Mouse (Mus musculus): ENCODE results near the gene Fstl4. TPM values are rescaled to one million over a fixed set of nuclear protein-coding genes. Genes with fewer than 3 reads are reported as not detected.
A peak's percentile ranks its signal among the peaks of the same experiment; 100 is the strongest.

Gene Fstl4
- polyA plus RNA-seq, 1 experiment from 2014 or later, result 6.1 TPM

- Histone ChIP-seq H3K27me3 (no peaks in the 10 kb centered on the region), H3K4me2 (replicated peaks) (no peak overlapping the region), H3K9me3 (no peaks in the 10 kb centered on the region), H3K9ac (replicated peaks) (no peak overlapping the region), H3K36me3 (no peaks in the 10 kb centered on the region), H3K4me1 (no peaks in the 10 kb centered on the region), H3K4me3 (no peak overlapping the region), H3K27ac (replicated peaks) (no peak overlapping the region)
- 81% methylated on average over 7 of the region's 7 CpGs for WGBS
- no peak for ATAC-seq (replicated peaks)
Measured at GRCm38 (mm10) chr11:53003361-53003760, 238.9 kb downstream of the Fstl4 start.

DNA sequence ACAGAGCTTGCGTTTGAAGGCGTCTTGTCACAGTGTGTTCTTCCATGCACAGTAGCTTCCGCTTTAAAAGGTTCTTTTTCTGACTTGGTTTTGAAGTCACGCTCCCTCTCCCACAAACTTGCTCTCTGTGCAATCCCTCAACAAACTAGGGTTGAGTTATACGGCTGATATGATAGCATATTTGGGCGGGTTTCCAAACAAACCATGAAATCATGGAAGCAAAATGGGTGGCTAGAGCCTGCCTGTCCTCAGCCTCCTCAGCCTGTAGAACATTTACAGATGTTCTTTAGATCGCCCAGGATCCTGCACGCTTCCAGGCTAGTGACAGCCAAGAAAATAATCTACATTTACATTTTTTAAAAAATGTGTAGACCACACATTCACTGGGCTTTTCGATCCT is 239.4 kb downstream of the Fstl4 start:
- Histone ChIP-seq H3K27ac (replicated peaks) (no peak overlapping the region), H3K9me3 (no peaks in the 10 kb centered on the region), H3K4me2 (replicated peaks) (no peak overlapping the region), H3K4me3 (no peak overlapping the region), H3K36me3 (no peaks in the 10 kb centered on the region), H3K4me1 (no peaks in the 10 kb centered on the region), H3K27me3 (no peaks in the 10 kb centered on the region), H3K9ac (replicated peaks) (no peak overlapping the region)
- no peak for ATAC-seq (replicated peaks)
- WGBS, result 91% methylated on average over 9 of the region's 9 CpGs

DNA sequence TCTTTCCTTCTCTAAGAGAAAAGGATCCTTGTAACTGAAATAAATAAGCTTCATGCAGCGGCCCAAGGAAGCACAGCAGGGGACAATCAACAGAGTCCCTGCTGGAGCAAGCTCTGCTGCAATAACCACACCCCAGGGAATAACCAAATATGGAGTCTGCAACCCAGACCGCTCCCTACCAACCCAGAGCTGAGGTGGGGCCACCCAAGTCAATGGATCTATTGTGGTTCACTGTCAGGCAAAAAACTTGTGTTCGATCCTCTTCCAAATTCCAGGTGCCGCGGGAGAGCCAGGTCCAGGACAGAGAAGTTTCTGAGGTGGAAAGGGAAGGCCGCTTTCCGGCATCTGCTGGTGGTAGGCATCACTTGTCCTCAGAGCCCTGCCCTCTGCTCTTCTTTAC is 245.2 kb downstream of the Fstl4 start:
- 65% methylated on average over 7 of the region's 7 CpGs for WGBS

DNA sequence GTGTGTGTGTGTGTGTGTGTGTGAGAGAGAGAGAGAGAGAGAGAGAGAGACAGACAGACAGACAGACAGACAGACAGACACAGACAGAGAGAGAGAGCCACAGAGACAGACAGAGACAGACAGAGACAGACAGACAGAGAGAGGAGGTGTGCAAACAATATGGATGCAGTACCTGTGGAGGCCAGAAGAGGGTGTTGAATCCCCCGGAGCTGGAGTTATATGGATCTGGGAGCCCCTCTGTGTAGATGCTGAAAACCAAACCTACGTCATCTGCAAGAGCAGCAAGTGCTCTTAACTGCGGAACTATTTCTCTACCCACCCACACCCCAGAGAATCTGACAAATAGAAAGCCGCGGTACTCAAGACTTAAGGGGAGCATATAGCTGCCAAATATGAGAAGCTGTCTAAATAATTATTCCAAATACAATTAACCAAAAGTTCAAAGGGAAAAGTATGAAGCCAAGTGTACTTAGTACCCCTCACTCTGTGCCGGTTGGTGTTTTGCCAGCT is 247.6 kb downstream of the Fstl4 start:
- H3K9me3 ChIP-seq, result no peaks in the 10 kb centered on the region
- H3K4me3 ChIP-seq, result no peak overlapping the region
- no peak overlapping the region for H3K4me2 ChIP-seq (replicated peaks)
- no peaks in the 10 kb centered on the region for H3K36me3 ChIP-seq
- ATAC-seq (replicated peaks), result no peak
- H3K4me1 ChIP-seq, result no peaks in the 10 kb centered on the region
- H3K27me3 ChIP-seq, result no peaks in the 10 kb centered on the region
- 82% methylated on average over 6 of the region's 6 CpGs for WGBS
- H3K9ac ChIP-seq (replicated peaks), result no peak overlapping the region
- H3K27ac ChIP-seq (replicated peaks), result no peak overlapping the region

More for the DNA sequence above, 245.2 kb downstream of the Fstl4 start:
- ATAC-seq (replicated peaks), result no peak
- Histone ChIP-seq H3K9me3 (no peaks in the 10 kb centered on the region), H3K27ac (replicated peaks) (no peak overlapping the region), H3K9ac (replicated peaks) (no peak overlapping the region), H3K4me1 (no peaks in the 10 kb centered on the region), H3K4me3 (no peak overlapping the region), H3K4me2 (replicated peaks) (no peak overlapping the region), H3K27me3 (no peaks in the 10 kb centered on the region), H3K36me3 (no peaks in the 10 kb centered on the region)

- H3K9ac ChIP-seq (replicated peaks), result no peak overlapping the region
- H3K4me2 ChIP-seq (replicated peaks), result no peak overlapping the region
- H3K27ac ChIP-seq (replicated peaks), result no peak overlapping the region
- H3K27me3 ChIP-seq, result no peaks in the 10 kb centered on the region
- no peak overlapping the region for H3K4me3 ChIP-seq
- no peaks in the 10 kb centered on the region for H3K4me1 ChIP-seq
- WGBS, result 81% methylated on average over 5 of the region's 5 CpGs
- no peak for ATAC-seq (replicated peaks)
- no peaks in the 10 kb centered on the region for H3K9me3 ChIP-seq
- H3K36me3 ChIP-seq, result no peaks in the 10 kb centered on the region
Measured at GRCm38 (mm10) chr11:53013906-53014305, 249.5 kb downstream of the Fstl4 start.

- no peak overlapping the region for H3K4me3 ChIP-seq
- H3K27ac ChIP-seq (replicated peaks), result no peak overlapping the region
- H3K9ac ChIP-seq (replicated peaks), result no peak overlapping the region
- H3K27me3 ChIP-seq, result no peaks in the 10 kb centered on the region
- WGBS, result 91% methylated on average over 7 of the region's 7 CpGs
- ATAC-seq (replicated peaks), result no peak
- H3K9me3 ChIP-seq, result no peaks in the 10 kb centered on the region
- H3K4me1 ChIP-seq, result no peaks in the 10 kb centered on the region
- no peak overlapping the region for H3K4me2 ChIP-seq (replicated peaks)
- H3K36me3 ChIP-seq, result no peaks in the 10 kb centered on the region
Measured at GRCm38 (mm10) chr11:53016358-53017021, 252.1 kb downstream of the Fstl4 start.

DNA sequence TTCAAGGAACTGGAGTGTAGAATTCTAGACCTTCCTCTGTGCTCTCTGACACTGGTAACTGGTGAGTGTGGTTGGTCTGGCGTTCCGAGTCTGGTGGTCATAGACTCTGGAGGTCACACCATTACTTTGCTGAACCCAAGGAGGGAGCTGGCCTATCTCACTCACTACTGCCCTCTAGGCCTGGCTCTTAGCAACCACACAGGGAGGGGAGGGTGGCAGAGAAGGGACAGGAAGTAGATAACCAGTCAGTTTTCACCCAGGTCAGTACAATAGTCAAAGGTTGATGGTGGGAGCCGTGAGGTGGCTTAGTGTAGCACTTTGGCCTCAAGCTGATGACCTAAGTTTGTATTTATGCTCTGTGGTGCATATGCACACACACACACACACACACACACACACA is 255.1 kb downstream of the Fstl4 start:
- H3K27ac ChIP-seq (replicated peaks), result no peak overlapping the region
- 88% methylated on average over 3 of the region's 3 CpGs for WGBS
- no peak overlapping the region for H3K4me3 ChIP-seq
- H3K36me3 ChIP-seq, result no peaks in the 10 kb centered on the region
- H3K27me3 ChIP-seq, result no peaks in the 10 kb centered on the region
- no peaks in the 10 kb centered on the region for H3K9me3 ChIP-seq
- H3K4me1 ChIP-seq, result no peaks in the 10 kb centered on the region
- no peak overlapping the region for H3K4me2 ChIP-seq (replicated peaks)
- no peak overlapping the region for H3K9ac ChIP-seq (replicated peaks)
- no peak for ATAC-seq (replicated peaks)

- Histone ChIP-seq H3K4me3 (no peak overlapping the region), H3K9ac (replicated peaks) (no peak overlapping the region), H3K27me3 (no peaks in the 10 kb centered on the region), H3K27ac (replicated peaks) (no peak overlapping the region), H3K4me2 (replicated peaks) (no peak overlapping the region), H3K36me3 (no peaks in the 10 kb centered on the region), H3K4me1 (no peaks in the 10 kb centered on the region), H3K9me3 (no peaks in the 10 kb centered on the region)
- WGBS, result 81% methylated on average over 6 of the region's 6 CpGs
- ATAC-seq (replicated peaks), result no peak
Measured at GRCm38 (mm10) chr11:53024403-53024802, 260.0 kb downstream of the Fstl4 start.

GRCm38 (mm10) chr11:53025686-53026085 is 261.3 kb downstream of the Fstl4 start:
- Histone ChIP-seq H3K27ac (replicated peaks) (no peak overlapping the region), H3K9ac (replicated peaks) (no peak overlapping the region), H3K36me3 (no peaks in the 10 kb centered on the region), H3K4me2 (replicated peaks) (no peak overlapping the region), H3K9me3 (no peaks in the 10 kb centered on the region), H3K27me3 (no peaks in the 10 kb centered on the region), H3K4me1 (no peaks in the 10 kb centered on the region), H3K4me3 (no peak overlapping the region)
- no peak for ATAC-seq (replicated peaks)
- 96% methylated on average over 6 of the region's 6 CpGs for WGBS

DNA sequence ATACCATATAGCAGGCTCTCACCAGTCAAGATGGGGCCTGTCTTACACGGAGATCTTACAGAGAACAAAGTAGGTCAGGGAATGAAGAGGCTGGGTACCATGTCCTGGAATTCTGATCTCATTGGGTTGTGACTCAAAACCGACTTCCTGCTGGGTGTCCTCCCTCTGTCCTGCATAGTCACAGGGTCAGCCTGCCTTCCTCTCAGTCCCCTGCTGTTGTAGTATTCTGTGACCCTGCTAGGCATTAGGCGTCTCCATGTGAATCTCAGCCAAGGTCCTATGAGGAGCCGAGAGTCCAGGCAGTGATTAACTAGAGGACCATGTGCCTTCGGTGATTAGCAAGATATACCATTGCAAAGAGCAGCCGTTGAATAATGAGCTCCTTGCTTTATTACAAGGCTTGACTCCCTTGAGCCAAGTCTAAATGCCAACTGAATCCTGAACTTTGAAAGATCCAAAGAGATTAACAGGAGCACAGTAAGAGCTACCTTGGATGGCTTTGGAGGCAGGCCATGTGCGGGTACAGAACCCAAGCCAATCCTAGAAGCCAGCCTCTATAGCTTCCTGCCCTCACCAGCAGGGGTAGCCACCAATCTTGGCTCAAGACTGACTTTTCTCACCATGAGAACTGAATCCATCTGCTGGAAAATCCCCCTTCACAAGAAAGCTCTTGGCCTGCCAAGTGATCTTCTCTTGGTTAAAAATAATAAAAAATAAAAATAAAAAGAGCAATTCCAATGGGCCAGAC is 264.2 kb downstream of the Fstl4 start:
- no peak overlapping the region for H3K4me3 ChIP-seq
- no peak overlapping the region for H3K4me2 ChIP-seq (replicated peaks)
- no peaks in the 10 kb centered on the region for H3K36me3 ChIP-seq
- H3K4me1 ChIP-seq, result no peaks in the 10 kb centered on the region
- 81% methylated on average over 7 of the region's 7 CpGs for WGBS
- no peak overlapping the region for H3K27ac ChIP-seq (replicated peaks)
- H3K9me3 ChIP-seq, result no peaks in the 10 kb centered on the region
- no peaks in the 10 kb centered on the region for H3K27me3 ChIP-seq
- no peak for ATAC-seq (replicated peaks)
- no peak overlapping the region for H3K9ac ChIP-seq (replicated peaks)

GRCm38 (mm10) chr11:53031777-53032176 is 267.3 kb downstream of the Fstl4 start:
- H3K27ac ChIP-seq (replicated peaks), result no peak overlapping the region
- ATAC-seq (replicated peaks), result no peak
- WGBS, result 92% methylated on average over 4 of the region's 4 CpGs

GRCm38 (mm10) chr11:53032336-53032735 is 267.9 kb downstream of the Fstl4 start:
- Histone ChIP-seq H3K4me1 (no peaks in the 10 kb centered on the region), H3K4me2 (replicated peaks) (no peak overlapping the region), H3K9ac (replicated peaks) (no peak overlapping the region), H3K27ac (replicated peaks) (no peak overlapping the region), H3K4me3 (no peak overlapping the region), H3K27me3 (no peaks in the 10 kb centered on the region), H3K36me3 (no peaks in the 10 kb centered on the region), H3K9me3 (no peaks in the 10 kb centered on the region)
- 0 out of 2 replicates have a peak, but pooled peaks have one; percentile 43 for ATAC-seq (replicated peaks)
- whole genome bisulfite sequencing, result 23% methylated on average over 4 of the region's 4 CpGs

More at GRCm38 (mm10) chr11:53031777-53032176, 267.3 kb downstream of the Fstl4 start:
- no peaks in the 10 kb centered on the region for H3K27me3 ChIP-seq
- H3K4me3 ChIP-seq, result no peak overlapping the region
- no peaks in the 10 kb centered on the region for H3K36me3 ChIP-seq
- no peaks in the 10 kb centered on the region for H3K4me1 ChIP-seq
- no peak overlapping the region for H3K9ac ChIP-seq (replicated peaks)
- H3K9me3 ChIP-seq, result no peaks in the 10 kb centered on the region
- no peak overlapping the region for H3K4me2 ChIP-seq (replicated peaks)
